Mouse (Mus musculus): ENCODE data around the gene Tmem178.
A peak's percentile ranks its signal among the peaks of the same experiment; 100 is the strongest.

The Tmem178 gene

GRCm38 (mm10) chr17:80997226-80997625 is 52.8 kb downstream of the Tmem178 start:
- no peak for DNase-seq (ENCODE audit: low read depth, low spot score)

- DNase-seq (ENCODE audit: low read depth, low spot score): no peak
Measured at GRCm38 (mm10) chr17:80998958-80999357, 54.5 kb downstream of the Tmem178 start.

GRCm38 (mm10) chr17:81001010-81001409 is 56.6 kb downstream of the Tmem178 start:
- no peak for DNase-seq (ENCODE audit: low read depth, low spot score)

- DNase-seq (ENCODE audit: low read depth, low spot score): no peak
Measured at GRCm38 (mm10) chr17:81001647-81002046, 57.2 kb downstream of the Tmem178 start.

GRCm38 (mm10) chr17:81002130-81002529 is 57.7 kb downstream of the Tmem178 start:
- DNase-seq (ENCODE audit: low read depth, low spot score): no peak

- DNase-seq (ENCODE audit: low read depth, low spot score): no peak
Measured at GRCm38 (mm10) chr17:81004454-81004853, 60.0 kb downstream of the Tmem178 start.

DNA sequence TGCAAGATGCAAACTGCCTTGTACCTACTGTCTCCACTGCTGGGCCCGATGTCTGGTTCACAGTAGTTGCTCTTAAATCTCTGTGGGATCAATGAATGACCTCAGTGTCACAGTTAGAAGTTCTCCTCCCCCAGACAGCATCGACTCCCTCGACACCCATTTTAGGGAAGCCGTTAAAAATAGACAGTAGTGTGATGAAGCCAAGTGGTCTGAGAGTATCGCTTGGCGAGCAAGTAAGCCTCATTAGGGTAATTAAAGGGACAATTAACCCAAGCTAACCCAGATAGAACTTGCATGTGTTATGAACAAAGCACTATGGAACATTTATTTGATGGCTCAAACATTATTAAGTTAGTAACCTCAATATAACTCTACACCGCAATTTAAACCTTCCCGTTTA is 60.9 kb downstream of the Tmem178 start:
- no peak for DNase-seq (ENCODE audit: low read depth, low spot score)

- no peak for DNase-seq (ENCODE audit: low read depth, low spot score)
Measured at GRCm38 (mm10) chr17:81009112-81009511, 64.7 kb downstream of the Tmem178 start.

DNA sequence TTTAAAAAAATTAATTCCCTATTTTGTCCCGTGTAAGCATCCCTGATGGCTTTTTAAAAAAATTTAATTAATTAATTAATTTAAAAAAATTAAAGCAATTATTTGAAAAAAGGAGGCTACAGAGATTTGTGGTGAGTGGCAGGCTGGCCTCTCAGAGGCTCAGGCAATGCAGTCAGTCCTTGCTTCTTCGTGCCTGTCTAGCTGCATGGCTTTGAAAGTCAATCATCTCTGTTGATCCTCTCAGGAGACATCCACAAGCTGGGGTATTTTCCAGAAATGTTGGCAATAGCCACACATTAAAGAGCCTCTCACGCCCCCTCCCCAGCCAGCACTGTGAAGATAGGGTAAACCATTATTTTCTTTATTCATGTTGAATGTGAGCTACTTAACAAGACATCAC is 65.8 kb downstream of the Tmem178 start:
- DNase-seq (ENCODE audit: low read depth, low spot score): no peak

- DNase-seq (ENCODE audit: low read depth, low spot score): no peak
Measured at GRCm38 (mm10) chr17:81010844-81011685, 66.6 kb downstream of the Tmem178 start.

GRCm38 (mm10) chr17:81015814-81016447 is 71.5 kb downstream of the Tmem178 start:
- DNase-seq (ENCODE audit: low read depth, low spot score): peak; percentile 64

- peak; percentile 31 for DNase-seq (ENCODE audit: low read depth, low spot score)
Measured at GRCm38 (mm10) chr17:81017132-81017531, 72.7 kb downstream of the Tmem178 start.

DNA sequence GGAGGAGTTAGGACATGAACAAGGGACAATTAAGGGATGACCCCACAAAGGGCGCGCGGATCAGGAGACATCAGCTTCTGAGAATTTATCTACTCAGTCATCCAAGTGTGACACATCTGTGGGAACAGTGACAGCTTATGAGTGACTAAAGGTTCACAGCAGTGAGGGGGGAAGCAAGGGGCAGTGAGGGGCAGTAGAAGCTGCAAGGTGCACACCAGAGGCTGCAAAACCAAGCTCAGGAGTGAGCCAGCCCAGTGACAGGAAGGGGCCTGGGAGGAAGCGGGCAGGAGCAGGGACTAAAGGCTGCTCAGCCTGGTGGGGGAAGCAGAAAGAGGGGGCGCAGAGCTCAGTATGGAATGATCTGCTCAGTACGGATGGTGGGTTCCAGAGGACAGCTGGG is 82.9 kb downstream of the Tmem178 start:
- no peak for DNase-seq (ENCODE audit: low read depth, low spot score)

- no peak for DNase-seq (ENCODE audit: low read depth, low spot score)
Measured at GRCm38 (mm10) chr17:81031830-81032442, 87.5 kb downstream of the Tmem178 start.

GRCm38 (mm10) chr17:81032957-81033356 is 88.5 kb downstream of the Tmem178 start:
- no peak for DNase-seq (ENCODE audit: low read depth, low spot score)

DNA sequence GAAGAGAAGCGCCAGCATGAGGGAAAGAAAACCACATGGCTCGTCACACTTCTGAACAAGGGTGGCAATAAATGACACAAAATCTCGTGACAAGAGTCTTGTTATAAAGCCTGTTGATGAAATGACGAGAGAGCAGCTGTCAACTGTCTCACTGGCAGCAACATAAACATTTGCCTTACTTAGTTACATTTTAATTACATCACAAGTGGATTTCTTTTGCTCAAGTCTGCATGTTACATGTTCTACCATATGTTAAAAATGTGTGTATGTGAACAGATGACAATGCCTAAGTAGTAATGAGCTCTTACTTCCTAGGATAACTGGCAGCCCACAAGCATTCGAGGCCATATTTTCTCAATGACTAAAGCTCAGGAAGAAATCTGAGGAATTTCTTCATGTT is 90.9 kb downstream of the Tmem178 start:
- DNase-seq (ENCODE audit: low read depth, low spot score): no peak

DNA sequence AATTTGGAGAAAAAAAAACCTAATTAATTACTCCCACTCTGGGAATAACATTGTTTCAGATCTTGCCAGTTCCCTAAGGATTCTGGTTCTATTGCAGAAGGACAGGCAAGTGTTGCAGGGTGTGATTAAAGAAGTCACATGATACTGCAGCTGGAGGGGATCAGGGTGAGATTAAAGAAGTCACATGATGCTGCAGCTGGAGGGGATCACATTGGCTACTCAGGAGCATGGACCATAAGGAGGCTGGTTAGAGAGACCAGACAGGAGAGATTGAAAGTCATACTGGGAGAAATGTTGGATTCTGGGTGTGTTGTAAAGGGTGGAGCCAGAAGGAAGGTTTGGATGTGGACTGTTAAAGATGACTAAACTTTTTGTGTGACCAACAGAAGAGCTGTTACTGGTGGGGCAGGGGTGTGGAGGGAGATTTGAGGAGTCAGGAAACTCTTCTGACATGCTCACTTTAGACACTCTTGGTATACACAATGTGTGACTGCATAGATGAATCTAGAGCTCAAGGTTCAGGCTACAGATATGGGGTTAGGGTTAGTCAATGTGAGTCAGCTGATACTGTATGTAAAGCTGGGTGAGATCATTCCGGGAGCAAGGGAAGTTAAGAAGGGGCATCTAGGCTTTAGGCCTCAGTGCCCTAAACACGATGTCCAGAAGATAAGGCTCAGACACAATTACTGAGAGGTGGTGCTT is 94.4 kb downstream of the Tmem178 start:
- DNase-seq (ENCODE audit: low read depth, low spot score): no peak

DNA sequence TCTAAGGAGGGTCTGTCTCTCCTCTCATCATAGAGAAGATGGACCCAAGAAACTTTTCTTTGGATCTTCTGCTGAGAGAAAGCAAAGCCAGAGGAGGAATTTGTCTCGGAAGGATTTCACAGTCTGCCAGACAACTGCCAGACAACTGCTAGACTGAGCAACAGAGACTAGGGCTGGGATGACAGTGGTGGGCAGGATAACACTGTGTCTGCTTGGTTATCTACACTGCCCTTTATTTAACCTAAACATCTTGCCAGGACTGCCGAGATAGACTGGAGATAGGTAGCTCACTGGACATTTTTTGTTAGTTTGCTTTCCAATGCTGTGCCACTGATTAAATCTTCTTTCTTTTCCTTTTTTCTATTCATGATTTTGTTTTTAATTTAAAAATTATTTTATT is 97.2 kb downstream of the Tmem178 start:
- DNase-seq (ENCODE audit: low read depth, low spot score): no peak

DNA sequence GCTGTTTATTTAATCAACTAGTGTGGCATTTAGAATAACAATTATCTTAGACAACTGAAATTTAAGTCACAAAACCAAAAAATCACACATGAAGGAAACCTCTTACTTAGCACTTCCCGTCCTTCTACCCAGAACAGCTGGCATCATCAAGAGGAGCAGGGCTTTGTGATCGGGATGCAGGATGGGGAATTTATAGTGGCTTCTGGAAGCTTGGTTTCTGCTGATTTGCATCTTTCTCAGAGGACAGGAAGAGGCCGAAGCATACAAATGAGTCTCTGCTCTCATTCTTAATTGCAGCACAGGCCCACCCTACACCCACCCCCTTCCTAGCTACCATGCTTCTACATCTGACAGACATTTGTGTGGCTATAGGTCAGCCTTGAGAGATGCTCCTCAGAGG is 99.9 kb downstream of the Tmem178 start:
- DNase-seq (ENCODE audit: low read depth, low spot score): no peak

- no peak for DNase-seq (ENCODE audit: low read depth, low spot score)
Measured at GRCm38 (mm10) chr17:81045115-81045514, 100.7 kb downstream of the Tmem178 start.

DNA sequence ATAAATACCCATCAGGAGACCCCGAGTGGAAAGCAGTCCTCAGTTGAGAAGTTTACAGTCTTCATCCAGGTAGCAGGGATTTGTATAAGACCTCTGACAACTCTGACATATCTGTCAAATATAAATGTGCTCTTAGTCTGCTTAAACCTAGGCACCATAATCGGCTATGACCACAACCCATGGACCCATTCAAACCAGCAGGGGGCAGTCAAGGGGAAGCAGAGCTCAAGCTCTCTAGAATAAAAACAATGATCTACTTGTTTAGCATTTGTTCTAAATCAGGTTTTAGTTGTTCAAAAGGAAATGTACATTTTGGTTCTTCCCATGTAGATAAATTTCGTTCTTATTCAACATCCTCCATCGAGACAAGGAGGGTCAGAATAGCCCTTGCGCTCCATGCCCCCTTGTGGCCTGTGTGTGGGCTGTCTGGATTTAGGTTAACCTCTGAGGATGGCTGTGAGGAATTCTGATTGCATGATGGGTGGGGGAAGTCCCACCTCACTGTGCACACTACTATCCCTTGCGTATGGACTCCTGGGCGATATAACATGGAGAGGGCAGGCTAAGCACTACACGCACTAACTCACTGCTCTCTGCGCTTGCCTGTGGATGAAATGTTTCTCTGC is 101.2 kb downstream of the Tmem178 start:
- no peak for DNase-seq (ENCODE audit: low read depth, low spot score)

Measured in retina, postnatal 7 days (tissue).